Comparison of ENCODE assay signal across 14 mouse cellular contexts in genomic region chr10:95790771-95791426, GRCm38 (mm10). TPM values are rescaled to one million over a fixed set of nuclear protein-coding genes. Genes with fewer than 3 reads are reported as not detected.
DNase-seq lines count a peak whose midpoint lies in the region; ATAC-seq lines count a peak whose summit lies in the region.
"Had no signal": no experiment of that assay in that cellular context is flagged by ENCODE, and none has a peak within 500 bp of the region (broad histone marks: within the 10 kb centered on the region; RNA-seq: fewer than 3 reads in every experiment).

No protein-coding gene starts in this region.

- H3K9me3 ChIP-seq in hindbrain, embryonic 16.5 days (ENCODE audit: control insufficient read depth, low read length) = no peaks in the 10 kb centered on the region
- no peaks in the 10 kb centered on the region for H3K9me3 ChIP-seq in hindbrain, embryonic 10.5 days
- H3K9me3 ChIP-seq in forebrain, embryonic 13.5 days (replicated peaks) = no peaks in the 10 kb centered on the region
- H3K9me3 ChIP-seq: liver, embryonic 12.5 days; neural tube, embryonic 12.5 days had no signal

- peak; percentile 67 for ATAC-seq in hindbrain, embryonic 16.5 days
- ATAC-seq in forebrain, embryonic 13.5 days = peak; percentile 83
- ATAC-seq: activated CD4-positive, CD25-positive, alpha-beta regulatory T cell, adult 4 months; liver, embryonic 12.5 days had no signal

- DNase-seq in hindbrain, embryonic 10.5 days (ENCODE audit: low spot score) = no peak
- peak; percentile 92 for DNase-seq in Muller cell, postnatal 12 days (ENCODE audit: inconsistent ontology term)
- peak; percentile 45 for DNase-seq in brain, embryonic 18.5 days (ENCODE audit: low read depth, low spot score)
- no peak for DNase-seq in urinary bladder, postnatal 4 days (ENCODE audit: low spot score in 2 of 2)
- DNase-seq in embryo, embryonic 10.5 days (ENCODE audit: low spot score) = no peak
- DNase-seq: kidney, adult 9 months had no signal

- no peaks in the 10 kb centered on the region for H3K27me3 ChIP-seq in hindbrain, embryonic 16.5 days (replicated peaks; ENCODE audit: control insufficient read depth, insufficient read depth, low read length)
- H3K27me3 ChIP-seq in hindbrain, embryonic 10.5 days (ENCODE audit: insufficient read depth, poor library complexity, severe bottlenecking) = no peaks in the 10 kb centered on the region
- no peaks in the 10 kb centered on the region for H3K27me3 ChIP-seq in forebrain, embryonic 13.5 days
- H3K27me3 ChIP-seq: liver, embryonic 12.5 days; neural tube, embryonic 12.5 days had no signal

- H3K4me3 ChIP-seq in hindbrain, embryonic 16.5 days (ENCODE audit: low read length) = no peak overlapping the region
- no peak overlapping the region for H3K4me3 ChIP-seq in hindbrain, embryonic 10.5 days
- H3K4me3 ChIP-seq in forebrain, embryonic 13.5 days = no peak overlapping the region
- H3K4me3 ChIP-seq: liver, embryonic 12.5 days; neural tube, embryonic 12.5 days had no signal

- no peaks in the 10 kb centered on the region for H3K4me1 ChIP-seq in hindbrain, embryonic 16.5 days (ENCODE audit: control insufficient read depth, insufficient read depth, low read depth, low read length)
- no peaks in the 10 kb centered on the region for H3K4me1 ChIP-seq in hindbrain, embryonic 10.5 days (replicated peaks)
- H3K4me1 ChIP-seq in forebrain, embryonic 13.5 days = peaks cover 12% of the 10 kb centered on the region
- H3K4me1 ChIP-seq: liver, embryonic 12.5 days; neural tube, embryonic 12.5 days had no signal

- no peaks in the 10 kb centered on the region for H3K36me3 ChIP-seq in hindbrain, embryonic 16.5 days (ENCODE audit: control insufficient read depth, insufficient read depth, low read length)
- H3K36me3 ChIP-seq in hindbrain, embryonic 10.5 days = no peaks in the 10 kb centered on the region
- no peaks in the 10 kb centered on the region for H3K36me3 ChIP-seq in forebrain, embryonic 13.5 days (ENCODE audit: poor library complexity, severe bottlenecking)
- H3K36me3 ChIP-seq: liver, embryonic 12.5 days; neural tube, embryonic 12.5 days had no signal

- no peak overlapping the region for H3K9ac ChIP-seq in hindbrain, embryonic 16.5 days (ENCODE audit: low read depth, low read length)
- H3K9ac ChIP-seq in forebrain, embryonic 13.5 days = no peak overlapping the region
- H3K9ac ChIP-seq: liver, embryonic 12.5 days; neural tube, embryonic 12.5 days had no signal

- peak overlapping the region; percentile 30; the same call in 1 of the 2 replicates for H3K27ac ChIP-seq in hindbrain, embryonic 16.5 days (ENCODE audit: low read depth, low read length)
- no peak overlapping the region for H3K27ac ChIP-seq in hindbrain, embryonic 10.5 days
- no peak overlapping the region for H3K27ac ChIP-seq in forebrain, embryonic 13.5 days
- H3K27ac ChIP-seq: liver, embryonic 12.5 days; macrophage; neural tube, embryonic 12.5 days had no signal

- 49% methylated on average over 15 of the region's 15 CpGs for WGBS in hindbrain, embryonic 16.5 days
- 84% methylated on average over 15 of the region's 15 CpGs for WGBS in hindbrain, embryonic 10.5 days
- WGBS in forebrain, embryonic 13.5 days = 38% methylated on average over 15 of the region's 15 CpGs

- H3K4me2 ChIP-seq in hindbrain, embryonic 16.5 days (ENCODE audit: low read length) = peak overlapping the region; percentile 27
- peak overlapping the region; percentile 30 for H3K4me2 ChIP-seq in forebrain, embryonic 13.5 days
- H3K4me2 ChIP-seq: liver, embryonic 12.5 days; neural tube, embryonic 12.5 days had no signal

RNA-seq across cellular contexts. Expression of gene Gm33543, which starts 51.8 kb away (rescaled TPM):
- polyA plus RNA-seq in hindbrain, embryonic 16.5 days (2015; fragmentation: Nextera tagmentation; extraction: Ambion mirVana) = not detected in 2 replicates
- not detected in 2 replicates for polyA plus RNA-seq in hindbrain, embryonic 10.5 days (2016; fragmentation: Nextera tagmentation; extraction: Ambion mirVana)
- not detected in 2 replicates for polyA plus RNA-seq in forebrain, embryonic 13.5 days (2015; fragmentation: Nextera tagmentation; extraction: Ambion mirVana)
- polyA plus RNA-seq: activated CD4-positive, CD25-positive, alpha-beta regulatory T cell, adult 4 months; heart, embryonic 14.5 days; liver, embryonic 12.5 days; macrophage; neural tube, embryonic 12.5 days; small intestine, adult 2 months had no signal

Comparison
In these comparisons a context has a peak if more than half of its experiments do, and no peak if none do; other contexts are left out.
1. DNase-seq: peak in Muller cell, postnatal 12 days (single experiment) and brain, embryonic 18.5 days (single experiment); none in hindbrain, embryonic 10.5 days (single experiment), urinary bladder, postnatal 4 days (0 of 2) and embryo, embryonic 10.5 days (single experiment).